Mouse (Mus musculus) hindbrain, embryonic 12.5 days (tissue): ENCODE results near the gene Abca16. TPM values are rescaled to one million over a fixed set of nuclear protein-coding genes. Genes with fewer than 3 reads are reported as not detected.

ENCODE experiments used
- polyA plus RNA-seq: library from polyadenylated mRNA; unstranded; fragments of >200 nt; fragmentation: Nextera tagmentation; extraction: Ambion mirVana; gene quantifications from 2 replicates; pipeline ENCODE4 v1.2.1, GENCODE M21; 2016

The Abca16 gene
- polyA plus RNA-seq, 1 experiment from 2014 or later, result not detected

Other genes starting within 250 kb of the Abca16 start
- not detected in 2 replicates for gene Anks4b, start 235.8 kb upstream of the Abca16 start, polyA plus RNA-seq
- gene Crym, start 207.5 kb upstream of the Abca16 start, polyA plus RNA-seq, result 32.9 and 80.0 TPM in 2 replicates
- not detected in 2 replicates for gene Abca14, start 205.7 kb upstream of the Abca16 start, polyA plus RNA-seq
- gene Abca15, start 81.0 kb upstream of the Abca16 start, polyA plus RNA-seq, result not detected in 2 replicates
- 162 and 170 TPM in 2 replicates for gene Uqcrc2, start 225.5 kb downstream of the Abca16 start, polyA plus RNA-seq